Mouse (Mus musculus) embryonic facial prominence, embryonic 15.5 days (tissue): Measurements from ENCODE around the gene Wfdc3. TPM values are rescaled to one million over a fixed set of nuclear protein-coding genes. Genes with fewer than 3 reads are reported as not detected.
A peak's percentile ranks its signal among the peaks of the same experiment; 100 is the strongest.

Experiments used
- ATAC-seq: fragments of 200-750 bp; cut with Nextera tagmentation; 2 replicates; pipeline ENCODE4 v1.8.0; 2017; ENCODE audit warnings: low read depth, moderate TSS enrichment; ENCODE audit not compliant: insufficient number of reproducible peaks, low FRiP score, low TSS enrichment
- H3K27ac ChIP-seq: fragments of 300-500 bp; sonication (generic); replicated peaks from 2 replicates; pipeline ENCODE4 v1.5.1; 2015; ENCODE audit warnings: mild to moderate bottlenecking, inconsistent platforms
- H3K27me3 ChIP-seq: fragments of 300-500 bp; sonication (generic); 2 replicates; pipeline ENCODE4 v1.6.1; 2015; ENCODE audit warnings: inconsistent platforms
- H3K36me3 ChIP-seq: fragments of 300-500 bp; sonication (generic); 2 replicates; pipeline ENCODE4 v1.6.1; 2015; ENCODE audit warnings: mild to moderate bottlenecking, inconsistent platforms
- H3K4me1 ChIP-seq: fragments of 300-500 bp; sonication (generic); 2 replicates; pipeline ENCODE4 v1.6.1; 2015; ENCODE audit warnings: inconsistent platforms
- H3K4me2 ChIP-seq: fragments of 300-500 bp; sonication (generic); replicated peaks from 2 replicates; pipeline ENCODE4 v1.6.1; 2015; ENCODE audit warnings: mild to moderate bottlenecking, inconsistent platforms
- H3K4me3 ChIP-seq: fragments of 300-500 bp; sonication (generic); replicated peaks from 2 replicates; pipeline ENCODE4 v1.5.1; 2015; ENCODE audit warnings: mild to moderate bottlenecking, inconsistent platforms
- H3K9ac ChIP-seq: fragments of 300-500 bp; sonication (generic); 2 replicates; pipeline ENCODE4 v1.6.1; 2015; ENCODE audit warnings: inconsistent platforms
- H3K9me3 ChIP-seq: fragments of 300-500 bp; sonication (generic); replicated peaks from 2 replicates; pipeline ENCODE4 v1.6.1; 2016; ENCODE audit warnings: inconsistent platforms
- WGBS: fragments of 180-500 bp; shearing (Covaris S2); methylation state at CpG from one replicate; pipeline ENCODE4 v1.1.7; 2015; 5-methylcytosine and 5-hydroxymethylcytosine counted together
- polyA plus RNA-seq: library from polyadenylated mRNA; unstranded; fragments of >200 nt; fragmentation: Nextera tagmentation; extraction: Ambion mirVana; gene quantifications from 2 replicates; pipeline ENCODE4 v1.2.1, GENCODE M21; 2015

The Wfdc3 gene
- 2.2 and 3.2 TPM in 2 replicates for polyA plus RNA-seq

DNA sequence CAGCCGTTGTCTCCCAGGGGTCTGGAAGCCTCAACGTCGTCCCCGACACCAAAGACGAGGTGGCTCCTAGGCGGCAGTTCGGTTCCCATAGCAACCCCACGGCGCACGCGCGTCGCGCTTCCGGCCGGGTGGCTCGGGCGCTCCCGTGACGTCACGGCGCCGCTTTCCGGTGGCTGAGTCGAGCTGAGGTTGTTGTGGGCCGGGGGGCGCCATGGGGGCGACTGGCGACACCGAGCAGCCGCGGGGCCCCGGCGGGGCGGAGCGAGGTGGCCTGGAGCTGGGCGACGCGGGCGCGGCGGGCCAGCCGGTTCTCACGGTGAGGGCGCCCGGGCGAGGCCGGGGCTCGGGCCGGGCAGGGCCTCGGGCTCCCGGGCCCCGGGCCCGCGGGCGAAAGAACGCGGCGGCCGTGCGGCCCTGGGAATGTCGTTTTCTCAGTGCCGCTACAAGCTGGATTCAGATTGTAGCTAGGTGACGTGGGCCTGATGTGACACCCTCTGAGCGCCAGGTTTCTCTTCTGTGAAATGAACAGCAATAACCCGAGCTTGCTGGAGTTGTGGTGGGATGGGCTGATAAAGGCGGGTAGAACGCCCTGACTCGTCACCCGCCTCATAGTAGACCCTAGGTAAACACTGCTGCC, at the start of gene Wfdc3, which contains the start of gene Dnttip1:
Wfdc3 (minus strand) TSS at position 89 of the 637 bp plus-strand sequence.
Dnttip1 (plus strand) TSS at position 141 of the 637 bp plus-strand sequence.
- H3K9me3 ChIP-seq: no peaks in the 10 kb centered on the region
- H3K27me3 ChIP-seq: no peaks in the 10 kb centered on the region
- under 1% methylated on average over 68 of the region's 70 CpGs for WGBS
- ATAC-seq: peak; percentile 84
- H3K4me1 ChIP-seq: peaks cover 21% of the 10 kb centered on the region
- peak within 1 kb of the TSS; percentile 95 for H3K4me3 ChIP-seq
- H3K9ac ChIP-seq: peak within 1 kb of the TSS; percentile 88
- peaks cover 32% of the 10 kb centered on the region for H3K36me3 ChIP-seq
- peak within 1 kb of the TSS; percentile 72 for H3K27ac ChIP-seq
- H3K4me2 ChIP-seq: peak within 1 kb of the TSS; percentile 78

DNA sequence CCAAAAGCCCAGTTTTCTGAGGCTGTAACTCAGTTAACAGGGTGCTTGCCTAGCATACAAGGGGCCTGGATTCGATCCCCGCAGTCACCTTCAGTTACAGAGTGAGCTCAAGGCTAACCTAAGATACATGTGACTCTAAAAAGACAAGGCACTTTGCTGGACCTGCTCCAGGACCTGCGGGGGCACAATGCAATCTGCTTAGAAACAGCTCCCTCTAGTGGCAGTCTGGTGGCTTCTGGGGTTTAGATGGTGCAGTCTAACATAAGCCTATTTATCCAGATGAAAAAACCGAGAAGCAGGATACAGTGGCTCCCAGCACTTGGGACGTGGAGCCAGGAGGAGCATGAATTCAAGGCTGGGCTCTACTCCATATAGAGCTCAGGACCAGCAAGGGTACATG, 48.6 kb upstream of the Wfdc3 start:
- Histone ChIP-seq H3K4me2 (no peak overlapping the region), H3K9ac (no peak overlapping the region), H3K36me3 (peaks cover 76% of the 10 kb centered on the region), H3K27me3 (no peaks in the 10 kb centered on the region), H3K4me1 (no peaks in the 10 kb centered on the region), H3K9me3 (no peaks in the 10 kb centered on the region), H3K4me3 (no peak overlapping the region), H3K27ac (no peak overlapping the region)
- ATAC-seq: 0 out of 2 replicates have a peak, but pooled peaks have one; percentile 45
- 30% methylated on average over 5 of the region's 5 CpGs for WGBS

DNA sequence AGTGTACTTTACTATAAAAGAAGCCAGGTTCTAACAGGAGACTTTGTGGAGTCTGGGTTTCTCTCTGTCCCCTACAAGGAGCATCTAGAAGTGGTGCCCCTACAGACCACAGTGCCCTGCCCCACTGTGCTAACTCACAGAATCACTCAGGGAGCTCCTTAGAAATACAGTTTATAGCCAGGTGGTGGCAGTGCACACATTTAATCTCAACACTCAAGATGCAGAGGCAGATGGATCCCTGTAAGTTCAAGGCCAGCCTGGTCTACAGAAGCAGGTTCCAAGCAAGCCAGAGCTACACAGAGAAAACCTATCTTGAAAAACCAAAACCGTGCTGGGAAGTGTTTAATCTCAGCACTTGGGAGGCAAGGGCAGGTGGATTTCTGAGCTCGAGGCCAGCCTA, 48.0 kb upstream of the Wfdc3 start:
- H3K4me3 ChIP-seq: no peak overlapping the region
- no peaks in the 10 kb centered on the region for H3K9me3 ChIP-seq
- H3K9ac ChIP-seq: no peak overlapping the region
- no peak for ATAC-seq
- peaks cover 3% of the 10 kb centered on the region; the same call in 1 of the 2 replicates for H3K4me1 ChIP-seq
- no peaks in the 10 kb centered on the region for H3K27me3 ChIP-seq
- H3K4me2 ChIP-seq: no peak overlapping the region
- WGBS: 81% methylated on average over 2 of the region's 2 CpGs
- no peak overlapping the region for H3K27ac ChIP-seq
- H3K36me3 ChIP-seq: peaks cover 73% of the 10 kb centered on the region

DNA sequence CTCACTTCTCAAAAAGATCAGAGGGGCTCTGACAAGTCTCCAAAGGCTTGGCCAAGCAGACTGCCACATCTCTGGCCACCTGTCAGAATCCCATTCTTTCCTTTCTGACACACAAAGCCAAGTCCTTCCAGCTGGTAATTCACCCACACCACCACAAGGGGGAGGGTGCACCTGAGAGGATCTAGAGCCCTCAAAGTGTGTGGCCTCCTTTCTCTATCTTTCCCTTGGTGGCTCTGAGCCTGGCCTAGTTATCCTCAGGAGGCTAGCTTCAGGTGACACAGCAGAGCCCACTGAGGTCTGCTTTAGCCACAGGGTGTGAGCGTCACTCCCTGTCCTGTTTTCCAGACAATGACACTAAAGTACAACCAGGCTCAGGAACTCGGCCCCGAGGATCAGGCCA, 47.5 kb upstream of the Wfdc3 start:
- no peak for ATAC-seq
- H3K9me3 ChIP-seq: no peaks in the 10 kb centered on the region
- peaks cover 8% of the 10 kb centered on the region; the same call in 1 of the 2 replicates for H3K4me1 ChIP-seq
- H3K27me3 ChIP-seq: no peaks in the 10 kb centered on the region
- H3K27ac ChIP-seq: no peak overlapping the region
- no peak overlapping the region for H3K9ac ChIP-seq
- H3K4me2 ChIP-seq: no peak overlapping the region
- WGBS: 80% methylated on average over 3 of the region's 3 CpGs
- H3K36me3 ChIP-seq: peaks cover 69% of the 10 kb centered on the region
- no peak overlapping the region for H3K4me3 ChIP-seq

DNA sequence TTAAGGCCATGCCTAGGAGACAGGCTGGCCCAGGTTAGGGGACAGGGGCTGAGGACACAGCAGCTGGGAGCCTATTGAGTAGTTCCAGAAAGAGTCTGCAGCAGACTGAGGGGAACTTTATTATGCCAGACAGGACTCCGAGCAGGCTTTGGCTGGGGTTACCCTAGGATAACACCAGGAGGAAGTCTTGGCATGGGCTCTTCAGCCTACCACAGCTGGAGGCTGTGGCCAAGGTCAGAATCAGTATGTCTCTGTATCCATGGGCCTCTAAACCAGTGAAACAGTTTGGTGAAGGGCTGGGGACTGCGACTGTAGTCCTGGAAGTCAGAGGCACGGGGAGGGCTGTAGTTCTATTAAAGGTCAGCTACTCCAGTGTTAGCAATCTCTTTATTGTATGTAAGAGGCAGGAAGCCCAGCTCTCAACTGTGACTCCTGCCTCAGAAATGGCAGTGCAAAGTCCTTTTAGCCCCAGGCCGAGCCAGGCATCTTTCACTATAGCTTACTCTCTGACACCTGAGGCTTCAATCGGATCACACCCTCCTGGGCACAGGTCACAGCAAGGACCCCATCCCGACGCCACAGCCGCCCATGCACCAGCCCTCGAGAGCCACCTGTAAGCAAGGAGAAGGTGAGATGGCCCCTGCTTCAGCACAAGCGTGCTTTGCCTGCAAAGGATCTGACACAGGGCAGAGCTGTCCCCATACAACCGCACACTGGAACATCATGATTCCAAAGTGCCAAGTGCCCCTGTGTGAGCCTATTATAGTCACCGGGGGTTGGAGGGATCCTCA, 46.9 kb upstream of the Wfdc3 start:
- Histone ChIP-seq H3K4me3 (no peak overlapping the region), H3K27ac (no peak overlapping the region), H3K36me3 (peaks cover 65% of the 10 kb centered on the region), H3K4me1 (peaks cover 12% of the 10 kb centered on the region), H3K9me3 (no peaks in the 10 kb centered on the region), H3K4me2 (no peak overlapping the region), H3K9ac (no peak overlapping the region), H3K27me3 (no peaks in the 10 kb centered on the region)
- no peak for ATAC-seq
- WGBS: 90% methylated on average over 12 of the region's 12 CpGs

DNA sequence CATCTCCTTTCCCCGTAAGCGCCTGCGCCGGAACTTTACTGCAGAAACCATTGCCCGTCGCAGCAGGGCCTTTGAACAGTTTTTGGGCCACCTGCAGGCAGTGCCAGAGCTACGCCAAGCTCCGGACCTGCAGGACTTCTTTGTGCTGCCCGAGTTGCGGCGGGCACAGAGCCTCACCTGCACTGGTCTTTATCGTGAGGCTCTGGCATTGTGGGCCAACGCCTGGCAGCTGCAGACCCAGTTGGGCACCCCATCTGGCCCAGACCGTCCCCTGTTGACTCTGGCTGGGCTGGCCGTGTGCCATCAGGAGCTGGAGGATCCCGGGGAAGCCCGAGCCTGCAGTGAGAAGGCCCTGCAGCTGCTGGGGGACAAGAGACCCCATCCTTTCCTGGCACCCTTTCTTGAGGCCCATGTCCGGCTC, 46.1 kb upstream of the Wfdc3 start:
- ATAC-seq: no peak
- H3K36me3 ChIP-seq: peaks cover 62% of the 10 kb centered on the region
- no peak overlapping the region for H3K27ac ChIP-seq
- WGBS: 91% methylated on average over 18 of the region's 18 CpGs
- H3K4me2 ChIP-seq: no peak overlapping the region
- H3K9ac ChIP-seq: no peak overlapping the region
- no peaks in the 10 kb centered on the region for H3K9me3 ChIP-seq
- H3K27me3 ChIP-seq: no peaks in the 10 kb centered on the region
- peaks cover 20% of the 10 kb centered on the region for H3K4me1 ChIP-seq
- H3K4me3 ChIP-seq: no peak overlapping the region

DNA sequence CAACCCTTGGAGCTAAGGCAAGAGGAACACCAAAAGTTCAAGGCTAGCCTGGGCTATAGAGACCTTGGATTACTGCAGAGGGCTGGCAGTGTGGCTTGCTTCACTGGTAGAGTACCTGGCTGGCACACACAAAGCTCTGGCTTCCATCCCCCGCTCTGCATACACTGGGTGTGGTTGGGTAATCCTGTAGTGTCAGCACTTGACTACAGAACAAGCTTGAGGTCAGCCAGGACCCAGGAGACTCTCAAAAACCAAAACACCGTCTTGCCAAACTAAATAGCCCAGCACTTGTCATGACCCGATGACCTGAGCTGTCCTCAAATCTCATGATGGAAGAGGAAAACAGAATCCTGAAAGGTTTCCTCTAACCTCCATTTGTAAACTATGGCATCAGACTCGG, 44.7 kb upstream of the Wfdc3 start:
- Histone ChIP-seq H3K27ac (no peak overlapping the region), H3K4me3 (no peak overlapping the region), H3K9ac (no peak overlapping the region), H3K27me3 (no peaks in the 10 kb centered on the region), H3K4me1 (peaks cover 24% of the 10 kb centered on the region), H3K9me3 (no peaks in the 10 kb centered on the region), H3K36me3 (peaks cover 48% of the 10 kb centered on the region), H3K4me2 (no peak overlapping the region)
- 79% methylated on average over 4 of the region's 4 CpGs for WGBS
- ATAC-seq: no peak

DNA sequence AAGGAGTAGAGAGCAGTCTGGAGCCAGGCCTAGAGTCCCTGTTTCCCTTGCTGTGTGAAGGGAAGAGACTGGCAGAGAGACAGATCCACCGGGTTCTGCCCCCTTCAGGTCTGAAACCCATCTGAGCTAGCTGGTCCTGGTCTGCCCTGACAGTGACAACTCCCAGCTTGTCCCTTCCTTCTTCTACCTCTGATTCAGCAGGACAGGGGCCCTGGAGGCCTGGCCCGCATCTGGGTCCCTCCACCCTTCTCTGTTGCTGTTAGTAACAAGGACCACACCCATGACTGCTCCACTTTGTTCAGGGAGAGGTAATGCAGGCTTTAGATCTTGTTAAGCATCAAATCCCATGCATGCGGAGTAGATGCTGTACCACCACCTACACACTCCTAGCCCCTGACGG, 42.7 kb upstream of the Wfdc3 start:
- 58% methylated on average over 4 of the region's 4 CpGs for WGBS
- no peaks in the 10 kb centered on the region for H3K27me3 ChIP-seq
- peaks cover 33% of the 10 kb centered on the region for H3K4me1 ChIP-seq
- no peak overlapping the region for H3K4me2 ChIP-seq
- H3K4me3 ChIP-seq: no peak overlapping the region
- ATAC-seq: no peak
- H3K9me3 ChIP-seq: no peaks in the 10 kb centered on the region
- no peak overlapping the region for H3K27ac ChIP-seq
- peaks cover 34% of the 10 kb centered on the region for H3K36me3 ChIP-seq
- no peak overlapping the region for H3K9ac ChIP-seq

DNA sequence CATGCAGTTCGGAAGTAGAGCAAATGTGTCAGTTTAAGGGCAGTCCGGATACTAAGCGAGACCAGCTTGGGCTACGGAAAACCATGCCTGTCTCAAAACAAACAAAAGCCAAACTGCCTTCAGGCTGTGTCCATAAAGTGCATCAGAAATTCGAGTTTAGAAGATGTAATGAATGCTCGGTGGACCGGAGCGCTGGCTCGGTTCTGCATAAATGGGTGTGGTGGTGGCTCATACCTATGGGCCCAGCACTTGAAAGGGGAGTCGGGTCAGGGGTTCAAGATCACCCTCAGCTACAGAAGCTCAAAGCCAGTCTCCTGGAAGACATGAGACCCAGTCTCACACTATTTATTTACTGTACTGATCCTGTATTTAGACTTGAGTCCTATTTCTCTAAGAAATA, 42.0 kb upstream of the Wfdc3 start:
- Histone ChIP-seq H3K9ac (no peak overlapping the region), H3K27me3 (no peaks in the 10 kb centered on the region), H3K4me2 (peak overlapping the region; percentile 79; the same call in 1 of the 2 replicates), H3K36me3 (peaks cover 29% of the 10 kb centered on the region), H3K9me3 (no peaks in the 10 kb centered on the region), H3K4me3 (no peak overlapping the region), H3K27ac (no peak overlapping the region), H3K4me1 (peaks cover 33% of the 10 kb centered on the region)
- WGBS: 62% methylated on average over 10 of the region's 10 CpGs
- no peak for ATAC-seq

DNA sequence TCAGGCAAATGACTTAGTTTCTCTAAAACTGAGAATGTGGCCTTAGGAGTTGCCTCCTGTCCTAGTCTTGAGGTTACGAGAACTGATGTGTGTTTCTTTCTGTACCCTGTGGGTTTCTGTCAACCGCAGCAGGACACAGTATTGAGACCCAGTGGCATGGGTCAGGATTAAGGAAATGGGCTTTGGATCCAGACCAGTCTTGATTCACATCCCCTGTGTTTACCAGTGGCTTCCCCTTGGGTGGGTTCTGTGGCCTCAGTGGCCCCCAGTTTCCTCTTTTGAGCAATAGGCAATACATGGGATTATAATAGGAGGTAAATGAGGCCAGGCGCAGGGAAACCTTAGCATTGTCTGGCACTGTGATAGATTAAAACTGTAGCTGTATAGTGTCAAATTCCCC, 41.3 kb upstream of the Wfdc3 start:
- ATAC-seq: no peak
- no peaks in the 10 kb centered on the region for H3K9me3 ChIP-seq
- peak overlapping the region; percentile 79 for H3K4me2 ChIP-seq
- H3K36me3 ChIP-seq: peaks cover 21% of the 10 kb centered on the region
- H3K4me3 ChIP-seq: peak overlapping the region; percentile 70
- H3K4me1 ChIP-seq: peaks cover 33% of the 10 kb centered on the region
- H3K27ac ChIP-seq: no peak overlapping the region
- H3K9ac ChIP-seq: 0 out of 2 replicates have a peak overlapping the region, but pooled peaks have one; percentile 85
- 79% methylated on average over 3 of the region's 3 CpGs for WGBS
- H3K27me3 ChIP-seq: no peaks in the 10 kb centered on the region

DNA sequence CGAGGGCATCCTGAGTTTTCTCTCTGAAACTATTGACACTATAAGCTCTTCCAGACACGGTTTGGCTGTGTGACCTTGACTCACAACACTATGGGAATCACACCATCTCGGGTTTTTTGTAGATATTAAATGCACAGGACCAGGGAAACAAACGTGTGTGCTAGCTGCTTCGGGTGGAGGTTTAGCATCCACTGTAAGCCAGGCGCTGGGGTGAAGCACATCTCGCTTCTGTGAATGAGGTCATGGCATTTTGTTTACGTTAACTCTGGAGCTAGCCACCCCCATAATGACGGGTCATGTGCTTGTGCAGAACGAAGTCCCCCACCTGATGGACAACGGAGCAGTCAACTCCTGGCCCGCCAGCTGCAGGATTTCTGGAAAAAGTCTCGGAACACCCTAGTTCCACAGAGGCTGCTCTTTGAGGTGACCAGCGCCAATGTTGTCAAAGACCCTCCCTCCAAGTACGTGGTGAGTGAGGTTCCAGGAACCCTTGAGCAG, 40.7 kb upstream of the Wfdc3 start:
- 9% methylated on average over 15 of the region's 15 CpGs for WGBS

More for the DNA sequence above, 40.7 kb upstream of the Wfdc3 start:
- Histone ChIP-seq H3K4me3 (peak overlapping the region; percentile 70), H3K4me1 (peaks cover 33% of the 10 kb centered on the region), H3K9ac (peak overlapping the region; percentile 85), H3K36me3 (peaks cover 15% of the 10 kb centered on the region), H3K27ac (peak overlapping the region; percentile 92), H3K4me2 (peak overlapping the region; percentile 79), H3K9me3 (no peaks in the 10 kb centered on the region), H3K27me3 (no peaks in the 10 kb centered on the region)
- ATAC-seq: no peak
